ENCODE assay signal across 8 mouse cellular contexts in genomic region chr9:65293580-65293972, GRCm38 (mm10). TPM values are rescaled to one million over a fixed set of nuclear protein-coding genes. Genes with fewer than 3 reads are reported as not detected.
DNase-seq lines count a peak whose midpoint lies in the region; ATAC-seq and TF ChIP-seq lines count a peak whose summit lies in the region.

No protein-coding gene starts in this region.

- H3K4me3 ChIP-seq in liver, adult 2 months (ENCODE audit: insufficient read depth, low read depth, low read length): peak overlapping the region; percentile 76
- peak overlapping the region; percentile 98 for H3K4me3 ChIP-seq in embryonic facial prominence, embryonic 13.5 days
- peak overlapping the region; percentile 92 for H3K4me3 ChIP-seq in intestine, embryonic 15.5 days (replicated peaks)
- peak overlapping the region; percentile 96 for H3K4me3 ChIP-seq in midbrain, postnatal 0 days (ENCODE audit: low read depth, low read length)

- H3K4me2 ChIP-seq in embryonic facial prominence, embryonic 13.5 days: peak overlapping the region; percentile 81
- H3K4me2 ChIP-seq in intestine, embryonic 15.5 days (replicated peaks): peak overlapping the region; percentile 57
- peak overlapping the region; percentile 89 for H3K4me2 ChIP-seq in midbrain, postnatal 0 days (ENCODE audit: low read depth, low read length, poor library complexity, severe bottlenecking)

- no peak for TF ChIP-seq CTCF in liver, adult 2 months (IDR thresholded peaks at IDR 0.05; ENCODE audit: low read depth, low read length)
- no peak for TF ChIP-seq CTCF in midbrain, postnatal 0 days (IDR thresholded peaks at IDR 0.05)

- H3K27ac ChIP-seq in liver, adult 2 months (replicated peaks; ENCODE audit: insufficient read depth, low read depth, low read length): peak overlapping the region; percentile 97
- H3K27ac ChIP-seq in embryonic facial prominence, embryonic 13.5 days: peak overlapping the region; percentile 96
- peak overlapping the region; percentile 49 for H3K27ac ChIP-seq in intestine, embryonic 15.5 days
- peak overlapping the region; percentile 48; the same call in 1 of the 2 replicates for H3K27ac ChIP-seq in midbrain, postnatal 0 days (ENCODE audit: low read depth, low read length)

- TF ChIP-seq POLR2A in liver, adult 2 months (IDR thresholded peaks at IDR 0.05; ENCODE audit: extremely low read depth, insufficient read depth, low read length): no peak

- peak overlapping the region; percentile 91 for H3K9ac ChIP-seq in liver, adult 2 months (ENCODE audit: low read depth, low read length)
- H3K9ac ChIP-seq in embryonic facial prominence, embryonic 13.5 days: peak overlapping the region; percentile 98
- H3K9ac ChIP-seq in intestine, embryonic 15.5 days: peak overlapping the region; percentile 70
- H3K9ac ChIP-seq in midbrain, postnatal 0 days (replicated peaks; ENCODE audit: low read length, poor library complexity, severe bottlenecking): peak overlapping the region; percentile 50

- peak; percentile 51 for DNase-seq in liver, adult 2 months (ENCODE audit: extremely low read depth, low read depth, low spot score)
- no peak for DNase-seq in liver
- peak; percentile 12 for DNase-seq in midbrain, postnatal 0 days (ENCODE audit: low spot score)
- no peak for DNase-seq in adrenal gland, postnatal 4 days (ENCODE audit: low spot score in 2 of 2)
- no peak for DNase-seq in thymus, postnatal 36 days
- no peak for DNase-seq in embryo, embryonic 10.5 days (ENCODE audit: low spot score)

- H3K79me2 ChIP-seq in liver, adult 2 months (ENCODE audit: control insufficient read depth, insufficient read depth, low read length): peaks cover 17% of the 10 kb centered on the region; the same call in 1 of the 2 replicates

- H3K36me3 ChIP-seq in liver, adult 2 months (ENCODE audit: control insufficient read depth, insufficient read depth, low read length): peaks cover 7% of the 10 kb centered on the region; the same call in 1 of the 2 replicates
- H3K36me3 ChIP-seq in embryonic facial prominence, embryonic 13.5 days: peaks cover 11% of the 10 kb centered on the region
- no peaks in the 10 kb centered on the region for H3K36me3 ChIP-seq in intestine, embryonic 15.5 days
- H3K36me3 ChIP-seq in midbrain, postnatal 0 days (ENCODE audit: insufficient read depth, low read length): peaks cover 6% of the 10 kb centered on the region; the same call in 1 of the 2 replicates

- ATAC-seq in embryonic facial prominence, embryonic 13.5 days (ENCODE audit: insufficient number of reproducible peaks, insufficient read depth, low FRiP score, low TSS enrichment, low read depth): no peak
- peak; percentile 34 for ATAC-seq in intestine, embryonic 15.5 days
- peak; percentile 18; the same call in 1 of the 2 replicates for ATAC-seq in midbrain, postnatal 0 days (ENCODE audit: low FRiP score)

- H3K4me1 ChIP-seq in liver, adult 2 months (ENCODE audit: control insufficient read depth, insufficient read depth, low read length): peaks cover 26% of the 10 kb centered on the region
- peaks cover 12% of the 10 kb centered on the region for H3K4me1 ChIP-seq in embryonic facial prominence, embryonic 13.5 days
- H3K4me1 ChIP-seq in intestine, embryonic 15.5 days (replicated peaks): peaks cover 8% of the 10 kb centered on the region
- no peaks in the 10 kb centered on the region; the same call in 1 of the 2 replicates for H3K4me1 ChIP-seq in midbrain, postnatal 0 days (ENCODE audit: insufficient read depth, low read length)

- no peaks in the 10 kb centered on the region for H3K27me3 ChIP-seq in liver, adult 2 months (ENCODE audit: control insufficient read depth, insufficient read depth, low read length)
- no peaks in the 10 kb centered on the region for H3K27me3 ChIP-seq in embryonic facial prominence, embryonic 13.5 days
- no peaks in the 10 kb centered on the region for H3K27me3 ChIP-seq in intestine, embryonic 15.5 days (replicated peaks)
- H3K27me3 ChIP-seq in midbrain, postnatal 0 days (ENCODE audit: insufficient read depth, low read length): no peaks in the 10 kb centered on the region

- no peaks in the 10 kb centered on the region for H3K9me3 ChIP-seq in embryonic facial prominence, embryonic 13.5 days
- no peaks in the 10 kb centered on the region for H3K9me3 ChIP-seq in intestine, embryonic 15.5 days
- no peaks in the 10 kb centered on the region for H3K9me3 ChIP-seq in midbrain, postnatal 0 days (ENCODE audit: low read length)

- WGBS in liver, adult 2 months: under 1% methylated on average over 9 of the region's 9 CpGs
- WGBS in embryonic facial prominence, embryonic 13.5 days: under 1% methylated on average over 9 of the region's 9 CpGs
- whole genome bisulfite sequencing in intestine, embryonic 15.5 days: under 1% methylated on average over 9 of the region's 9 CpGs
- whole genome bisulfite sequencing in midbrain, postnatal 0 days: under 1% methylated on average over 9 of the region's 9 CpGs

RNA-seq across cellular contexts. Expression of gene Clpx, which starts 0.5 kb away (rescaled TPM):
- 54.0 and 56.1 TPM in 2 replicates for total RNA-seq in liver, adult 2 months (2014; rRNA removed)
- polyA plus RNA-seq in liver, adult 2 months (2012; rRNA removed): 39.2 and 62.4 TPM in 2 replicates
- 56.2 TPM in 2 replicates for polyA plus RNA-seq in embryonic facial prominence, embryonic 13.5 days (2015; fragmentation: Nextera tagmentation; extraction: Ambion mirVana)
- polyA plus RNA-seq in intestine, embryonic 15.5 days (2015; fragmentation: Nextera tagmentation; extraction: Ambion mirVana): 45.8 and 48.5 TPM in 2 replicates
- 20.6 and 30.4 TPM in 2 replicates for total RNA-seq in midbrain, postnatal 0 days (2014; rRNA removed)
- 36.3 and 40.1 TPM in 2 replicates for polyA plus RNA-seq in midbrain, postnatal 0 days (2015; fragmentation: Nextera tagmentation; extraction: Ambion mirVana)
- total RNA-seq in adrenal gland, postnatal 4 days (2021): 10 to 100 TPM; 72.0 to 81.7 TPM

RNA-seq across cellular contexts. Expression of gene Cilp, which starts 28.6 kb away (rescaled TPM):
- total RNA-seq in liver, adult 2 months (2014; rRNA removed): 0.18 and 0.20 TPM in 2 replicates
- polyA plus RNA-seq in liver, adult 2 months (2012; rRNA removed): 0.12 and 0.15 TPM in 2 replicates
- 0.74 and 1.2 TPM in 2 replicates for polyA plus RNA-seq in embryonic facial prominence, embryonic 13.5 days (2015; fragmentation: Nextera tagmentation; extraction: Ambion mirVana)
- polyA plus RNA-seq in intestine, embryonic 15.5 days (2015; fragmentation: Nextera tagmentation; extraction: Ambion mirVana): 1.5 and 1.8 TPM in 2 replicates
- 0.09 and 0.60 TPM in 2 replicates for total RNA-seq in midbrain, postnatal 0 days (2014; rRNA removed)
- 0.15 TPM in 2 replicates for polyA plus RNA-seq in midbrain, postnatal 0 days (2015; fragmentation: Nextera tagmentation; extraction: Ambion mirVana)
- 1 to 10 TPM; 4.8 to 7.6 TPM for total RNA-seq in adrenal gland, postnatal 4 days (2021)

RNA-seq across cellular contexts. Expression of gene Pdcd7, which starts 52.3 kb away (rescaled TPM):
- total RNA-seq in liver, adult 2 months (2014; rRNA removed): 3.6 and 5.6 TPM in 2 replicates
- polyA plus RNA-seq in liver, adult 2 months (2012; rRNA removed): 3.5 and 4.5 TPM in 2 replicates
- polyA plus RNA-seq in embryonic facial prominence, embryonic 13.5 days (2015; fragmentation: Nextera tagmentation; extraction: Ambion mirVana): 10.4 and 10.6 TPM in 2 replicates
- polyA plus RNA-seq in intestine, embryonic 15.5 days (2015; fragmentation: Nextera tagmentation; extraction: Ambion mirVana): 8.7 TPM in 2 replicates
- 16.4 and 23.4 TPM in 2 replicates for total RNA-seq in midbrain, postnatal 0 days (2014; rRNA removed)
- polyA plus RNA-seq in midbrain, postnatal 0 days (2015; fragmentation: Nextera tagmentation; extraction: Ambion mirVana): 7.7 and 11.0 TPM in 2 replicates
- total RNA-seq in adrenal gland, postnatal 4 days (2021): 10 to 100 TPM; 22.2 to 23.8 TPM

Comparison
In these comparisons a context has a peak if more than half of its experiments do, and no peak if none do; other contexts are left out.
1. DNase-seq: peak in liver, adult 2 months (single experiment) and midbrain, postnatal 0 days (single experiment); none in liver (single experiment), adrenal gland, postnatal 4 days (0 of 2), thymus, postnatal 36 days (0 of 2) and embryo, embryonic 10.5 days (single experiment).
2. Peak in every context shown above with its lines, with median percentiles within 50 percentile points of each other: H3K27ac ChIP-seq, H3K4me3 ChIP-seq, H3K9ac ChIP-seq and H3K4me2 ChIP-seq.